Mouse (Mus musculus): ENCODE measurements around the gene Copz1. TPM values are rescaled to one million over a fixed set of nuclear protein-coding genes. Genes with fewer than 3 reads are reported as not detected.
A peak's percentile ranks its signal among the peaks of the same experiment; 100 is the strongest.
"Not testable (repeated sequence)": the region's sequence is repeated elsewhere in the genome, so short reads cannot be mapped to it uniquely, and the experiment has no call there.

The Copz1 gene
- total RNA-seq, 2 experiments from 2014 or later: 91.0 to 96.2 TPM

DNA sequence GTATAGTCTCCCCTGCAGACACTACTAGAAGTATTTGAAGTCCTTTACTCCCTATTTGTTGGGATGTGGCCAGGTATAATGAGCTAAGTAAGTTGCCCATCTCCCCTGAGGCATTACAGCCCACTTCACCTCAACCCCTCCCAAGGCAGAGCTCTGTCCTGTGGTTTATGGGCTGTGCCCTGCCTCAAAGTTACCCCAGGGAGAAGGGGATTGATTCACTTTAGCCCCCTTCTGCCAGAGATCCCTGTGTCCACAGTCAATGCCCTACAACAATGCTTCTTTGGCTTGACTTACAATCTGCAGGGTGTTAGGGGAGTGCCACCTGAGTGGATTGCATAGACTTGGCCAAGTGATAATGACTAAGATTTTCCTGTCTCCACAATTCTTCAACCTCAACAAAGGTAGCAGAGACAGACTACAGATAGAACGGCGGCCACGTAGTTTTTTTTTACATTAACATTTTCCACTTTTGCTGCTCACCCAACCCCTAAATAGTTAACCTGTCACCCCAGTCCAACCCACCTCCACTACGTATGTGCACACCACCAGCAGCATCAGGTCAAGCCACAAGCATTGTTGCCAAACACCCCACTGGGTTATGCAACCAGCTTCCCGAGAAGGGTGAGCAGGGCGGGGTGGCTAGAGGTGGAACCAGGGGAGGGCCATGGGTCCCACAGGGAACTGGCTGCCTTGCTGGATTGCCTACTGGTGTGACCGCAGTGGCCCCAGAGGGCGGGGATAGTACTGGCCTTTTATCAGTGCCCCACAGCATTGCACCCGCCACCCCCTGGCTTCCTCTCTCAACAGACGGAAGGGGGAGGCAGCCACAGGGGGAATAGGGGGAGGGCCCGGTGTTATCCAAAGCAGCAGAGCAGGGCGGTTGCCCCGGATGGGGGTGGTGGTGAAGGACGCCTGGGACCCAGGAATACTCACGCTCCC lies 14.5 kb upstream of the Copz1 start, which contains the start of gene Nfe2:
TSS of gene Nfe2 (minus strand) at position 614 of the 939 bp plus-strand sequence.
- Histone ChIP-seq H3K4me3 (peak within 1 kb of the TSS; percentile 11; the same call in 1 of the 2 replicates), H3K27ac (no peak within 1 kb of the TSS)
- DNase-seq (ENCODE audit: low spot score in 2 of 2): no peak
- TF ChIP-seq CTCF (conservative IDR thresholded peaks at IDR 0.05): no peak; the same call in 1 of the 2 replicates

DNA sequence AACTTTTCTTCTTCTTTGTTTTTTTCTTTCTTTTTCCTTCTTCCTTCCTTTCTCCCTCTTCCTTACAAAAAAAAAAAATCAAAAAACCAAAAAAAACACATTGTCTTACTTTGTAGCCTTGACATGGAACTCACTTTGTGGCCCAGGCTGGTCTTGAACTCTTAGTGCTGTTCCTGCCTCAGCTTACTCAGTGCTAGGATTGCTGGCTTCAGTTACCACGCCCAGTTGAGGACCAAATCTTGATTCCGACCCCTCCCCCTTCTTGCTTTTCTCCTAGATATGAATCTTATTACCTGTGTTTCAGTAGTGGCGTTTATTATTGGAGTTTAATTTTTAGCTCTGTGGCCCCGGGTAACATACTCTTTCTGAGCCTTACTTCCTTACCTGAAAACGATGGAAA lies 13.4 kb upstream of the Copz1 start:
- no peak for DNase-seq (ENCODE audit: low spot score in 2 of 2)
- TF ChIP-seq CTCF (conservative IDR thresholded peaks at IDR 0.05): no peak
- Histone ChIP-seq H3K27ac (no peak overlapping the region), H3K4me3 (no peak overlapping the region)

- no peak overlapping the region for H3K27ac ChIP-seq
- no peak for TF ChIP-seq CTCF (conservative IDR thresholded peaks at IDR 0.05)
- DNase-seq (ENCODE audit: low spot score in 2 of 2): no peak
- no peak overlapping the region for H3K4me3 ChIP-seq
These were observed 12.5 kb upstream of the Copz1 start for GRCm38 (mm10) chr15:103259989-103260388.

DNA sequence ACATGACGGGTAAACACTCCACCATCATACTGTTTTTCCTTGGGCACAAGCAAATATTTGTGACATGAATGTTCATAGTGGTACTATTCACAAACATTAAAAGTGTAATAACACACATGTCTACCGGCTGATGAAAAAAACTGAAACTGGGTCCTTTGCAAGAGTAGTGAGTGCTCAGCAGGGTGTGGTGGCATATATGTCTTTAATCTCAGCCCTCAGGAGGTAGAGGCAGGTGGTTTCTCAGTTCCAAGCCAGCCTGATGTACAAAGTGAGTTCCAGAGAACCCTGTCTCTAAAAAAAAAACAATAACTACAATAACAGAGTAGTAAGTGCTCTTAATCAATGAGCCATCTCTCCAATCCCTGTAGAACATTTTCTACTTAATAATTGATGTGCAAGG lies 7.7 kb upstream of the Copz1 start:
- H3K4me3 ChIP-seq: no peak overlapping the region
- H3K27ac ChIP-seq: no peak overlapping the region
- no peak for TF ChIP-seq CTCF (conservative IDR thresholded peaks at IDR 0.05)
- no peak for DNase-seq (ENCODE audit: low spot score in 2 of 2)

- no peak overlapping the region for H3K4me3 ChIP-seq
- TF ChIP-seq CTCF (conservative IDR thresholded peaks at IDR 0.05): no peak
- DNase-seq (ENCODE audit: low spot score in 2 of 2): no peak
- no peak overlapping the region for H3K27ac ChIP-seq
These were observed 3.6 kb upstream of the Copz1 start for GRCm38 (mm10) chr15:103268903-103269302.

GRCm38 (mm10) chr15:103275943-103276342 lies 3.4 kb downstream of the Copz1 start:
- H3K4me3 ChIP-seq; DNase-seq (ENCODE audit: low spot score in 2 of 2); H3K27ac ChIP-seq: not testable (repeated sequence)

DNA sequence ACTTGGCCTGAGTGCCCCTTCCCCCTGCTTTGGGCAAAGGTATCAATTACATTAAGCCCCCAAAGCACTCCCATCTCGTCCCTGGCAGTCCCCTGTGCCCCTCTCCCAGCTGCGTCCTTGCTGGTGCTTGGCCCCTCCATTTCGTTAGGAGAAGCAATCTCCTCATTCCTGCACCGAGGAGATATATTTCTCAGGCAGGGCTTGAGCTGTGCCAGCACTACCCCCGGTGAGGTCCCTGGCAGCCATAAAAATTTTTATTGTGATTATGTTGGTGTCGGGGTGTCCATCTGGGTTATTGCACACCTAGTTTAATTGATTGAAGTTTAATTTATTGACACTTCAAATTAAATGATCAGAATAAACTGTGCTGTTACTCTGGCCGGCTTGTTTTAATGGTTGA lies 5.4 kb downstream of the Copz1 start:
- TF ChIP-seq CTCF (conservative IDR thresholded peaks at IDR 0.05): no peak
- H3K27ac ChIP-seq: no peak overlapping the region
- H3K4me3 ChIP-seq: no peak overlapping the region
- DNase-seq (ENCODE audit: low spot score in 2 of 2): no peak

- no peak for DNase-seq (ENCODE audit: low spot score in 2 of 2)
- H3K27ac ChIP-seq: no peak overlapping the region
- TF ChIP-seq CTCF (conservative IDR thresholded peaks at IDR 0.05): peak; percentile 77
- no peak overlapping the region for H3K4me3 ChIP-seq
These were observed 7.2 kb downstream of the Copz1 start for GRCm38 (mm10) chr15:103279750-103280149.

DNA sequence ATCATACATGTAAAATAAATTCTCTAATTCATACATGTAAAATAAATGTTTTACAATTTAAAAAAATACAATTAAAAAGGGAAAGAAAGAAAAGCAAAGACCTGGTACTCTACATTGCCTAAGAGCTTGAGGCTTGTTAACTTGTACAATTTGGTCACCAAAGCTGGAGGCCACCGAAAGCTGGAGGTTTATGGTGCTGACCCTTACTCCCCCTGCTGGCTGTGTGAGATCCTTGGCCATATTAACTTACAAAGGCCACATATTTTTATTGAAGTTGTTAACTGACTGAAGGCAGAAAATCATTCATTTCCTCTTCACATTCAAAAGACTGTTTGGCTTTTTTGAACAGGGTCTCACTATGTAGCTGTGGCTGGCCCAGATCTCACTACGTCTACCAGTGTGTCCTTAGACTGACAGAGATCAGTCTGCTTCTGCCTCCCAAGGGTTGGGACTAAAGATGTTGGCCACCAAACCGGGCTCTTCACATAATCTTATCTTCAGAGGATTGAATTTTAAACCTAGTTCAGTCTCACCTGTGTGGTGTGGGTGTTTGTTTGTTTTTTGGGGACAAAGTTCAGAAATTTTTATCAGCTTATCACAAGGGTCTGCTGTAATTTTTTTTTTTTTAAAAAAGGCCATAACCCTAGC lies 8.4 kb downstream of the Copz1 start:
- no peak overlapping the region for H3K4me3 ChIP-seq
- peak; percentile 74 for TF ChIP-seq CTCF (conservative IDR thresholded peaks at IDR 0.05)
- DNase-seq (ENCODE audit: low spot score in 2 of 2): no peak
- H3K27ac ChIP-seq: no peak overlapping the region

DNA sequence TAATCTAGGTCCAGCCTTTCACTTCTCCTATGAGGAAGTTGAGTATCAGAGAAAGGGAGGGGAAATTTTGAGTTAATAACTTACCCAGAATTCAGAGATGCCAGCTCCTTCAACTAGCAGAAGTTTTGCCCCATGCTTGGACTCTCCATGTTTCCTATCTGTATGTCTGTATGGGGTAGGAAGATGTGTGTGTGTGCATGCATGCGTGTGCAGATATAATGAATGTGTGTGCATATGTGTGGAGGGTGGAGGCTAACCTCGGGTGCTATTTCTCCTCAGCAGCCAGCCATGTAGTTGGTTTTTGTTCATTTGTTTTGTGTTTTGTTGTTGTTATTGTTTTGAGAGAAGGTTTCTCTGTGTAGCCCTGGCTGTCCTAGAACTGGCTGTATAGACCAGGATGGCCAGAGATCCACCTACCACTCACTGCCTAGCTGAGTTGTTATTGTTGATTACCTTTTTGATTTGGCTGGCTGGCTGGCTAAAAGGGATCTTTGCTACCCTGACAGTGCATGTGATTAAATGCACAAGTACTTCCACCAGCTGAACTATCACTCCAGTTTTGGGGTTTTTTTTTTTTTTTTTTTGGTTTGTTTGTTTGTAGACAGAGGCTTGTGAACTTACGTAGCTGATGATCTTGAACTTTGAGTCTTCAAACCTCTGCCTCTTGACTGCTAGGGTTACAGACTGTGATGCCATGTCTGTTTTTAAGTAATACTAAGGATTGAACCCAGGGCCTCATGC lies 9.1 kb downstream of the Copz1 start:
- no peak for DNase-seq (ENCODE audit: low spot score in 2 of 2)
- Histone ChIP-seq H3K4me3 (no peak overlapping the region), H3K27ac (no peak overlapping the region)
- no peak for TF ChIP-seq CTCF (conservative IDR thresholded peaks at IDR 0.05)

DNA sequence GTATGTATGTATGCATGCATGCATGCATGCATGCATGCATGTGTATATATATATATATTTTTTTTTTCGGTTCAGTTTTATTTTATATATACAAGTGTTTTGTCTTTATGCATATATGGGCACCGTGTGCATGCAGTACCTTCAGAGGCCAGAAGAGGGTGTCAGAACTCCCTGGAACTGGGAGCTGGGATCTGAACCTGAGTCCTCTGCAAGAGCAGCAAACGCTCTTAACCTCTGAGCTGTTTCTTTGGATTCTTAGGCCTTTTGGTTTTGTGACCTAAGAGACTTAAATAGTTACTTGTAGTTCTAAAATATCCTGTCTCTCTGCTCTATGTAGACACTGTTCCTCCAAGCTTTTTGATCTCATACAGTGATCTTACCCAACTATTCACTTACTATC lies 11.6 kb downstream of the Copz1 start:
- H3K4me3 ChIP-seq: no peak overlapping the region
- peak; percentile 77 for TF ChIP-seq CTCF (conservative IDR thresholded peaks at IDR 0.05)
- no peak for DNase-seq (ENCODE audit: low spot score in 2 of 2)

DNA sequence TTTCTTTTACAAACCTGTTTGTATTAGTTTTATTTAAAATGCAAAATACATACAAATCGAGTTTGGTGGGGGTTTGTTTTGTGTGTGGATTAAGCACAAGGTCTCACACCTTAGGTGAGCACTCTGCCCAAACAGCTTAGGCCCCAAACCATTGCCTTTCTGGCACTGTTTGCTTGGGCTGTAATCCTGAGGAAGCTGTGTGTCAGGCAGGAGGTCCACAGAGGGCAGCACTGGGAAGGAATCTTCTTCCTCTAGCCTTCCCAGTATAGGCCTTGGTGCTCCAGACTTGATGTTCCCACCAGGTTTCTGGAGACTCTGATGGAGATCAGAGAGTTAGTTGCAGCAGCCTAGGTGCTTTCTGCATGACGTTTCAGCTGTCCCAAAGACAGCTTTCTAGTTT lies 12.1 kb downstream of the Copz1 start:
- DNase-seq (ENCODE audit: low spot score in 2 of 2): no peak
- peak; percentile 48 for TF ChIP-seq CTCF (conservative IDR thresholded peaks at IDR 0.05)
- no peak overlapping the region for H3K27ac ChIP-seq
- no peak overlapping the region for H3K4me3 ChIP-seq

More for the DNA sequence above, 11.6 kb downstream of the Copz1 start:
- no peak overlapping the region for H3K27ac ChIP-seq
